Mouse (Mus musculus) brain, embryonic 14.5 days (tissue): ENCODE results near the gene Auts2.

Experiments
- CTCF ChIP-seq: fragments of 200-500 bp; IDR thresholded peaks from 2 replicates; pipeline ENCODE4 v1.5.1; 2012; ENCODE audit warnings: inconsistent platforms, mild to moderate bottlenecking, moderate library complexity, borderline replicate concordance; ENCODE audit not compliant: insufficient read depth, insufficient read length; ENCODE audit errors: extremely low read depth
- POLR2A ChIP-seq: fragments of 200-500 bp; IDR thresholded peaks from 2 replicates; pipeline ENCODE4 v1.6.1; 2012; ENCODE audit warnings: mild to moderate bottlenecking, inconsistent platforms, borderline replicate concordance; ENCODE audit not compliant: poor library complexity, insufficient read depth, insufficient read length, severe bottlenecking; ENCODE audit errors: extremely low read depth

DNA sequence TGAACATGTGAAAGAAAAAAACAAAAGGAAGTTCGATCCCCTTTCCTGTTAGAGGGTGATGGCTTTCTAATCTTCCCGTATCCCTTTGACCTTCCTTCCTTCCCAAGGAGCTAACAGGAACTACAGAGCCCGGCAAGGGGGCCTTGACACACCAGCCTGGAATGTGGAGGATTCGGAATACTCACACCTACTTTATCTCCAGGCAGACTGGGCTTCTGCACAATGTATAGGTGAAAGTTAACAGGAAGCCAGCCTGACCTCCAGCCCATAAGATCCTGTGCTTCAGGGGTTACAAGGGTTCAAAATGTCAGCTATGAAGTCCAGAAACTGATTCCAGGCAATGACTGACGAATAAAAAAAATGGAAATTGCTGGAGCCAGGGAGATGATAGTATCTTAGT is 906.7 kb downstream of the Auts2 start:
- TF ChIP-seq POLR2A (no peak), CTCF (no peak)
